Mouse (Mus musculus): ENCODE results near the gene Cdk5. TPM values are rescaled to one million over a fixed set of nuclear protein-coding genes. Genes with fewer than 3 reads are reported as not detected.
A peak's percentile ranks its signal among the peaks of the same experiment; 100 is the strongest.

The Cdk5 gene
- polyA plus RNA-seq, 1 experiment from 2014 or later: 49.0 TPM

DNA sequence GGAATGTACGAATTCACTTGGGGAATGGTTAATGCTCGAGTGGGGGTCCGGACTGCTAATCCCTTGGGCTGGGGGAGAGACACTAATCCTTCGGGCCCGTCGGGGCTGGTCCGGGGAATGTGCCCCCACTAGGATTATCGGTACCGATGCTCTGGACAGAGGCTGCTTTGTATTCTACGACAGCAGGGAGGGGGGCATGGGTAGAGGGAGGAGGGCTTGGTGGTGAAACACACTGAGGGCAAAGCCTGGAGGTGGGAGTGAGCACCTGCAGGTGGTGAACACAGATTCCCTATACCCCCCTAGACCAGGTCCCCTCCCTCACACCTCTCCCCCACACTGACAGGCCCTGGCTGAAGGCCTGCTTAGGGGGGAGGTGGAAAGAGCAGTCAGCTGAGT lies 2.7 kb upstream of the Cdk5 start:
- H3K9me3 ChIP-seq (replicated peaks): no peaks in the 10 kb centered on the region
- peak overlapping the region; percentile 88 for H3K27ac ChIP-seq (replicated peaks)
- peaks cover 21% of the 10 kb centered on the region for H3K36me3 ChIP-seq
- peak overlapping the region; percentile 76 for H3K4me3 ChIP-seq
- peaks cover 72% of the 10 kb centered on the region for H3K4me1 ChIP-seq
- 0% methylated on average over 10 of the region's 10 CpGs for WGBS
- peak; percentile 53 for DNase-seq (ENCODE audit: low spot score)
- H3K27me3 ChIP-seq (ENCODE audit: low read depth, poor library complexity, severe bottlenecking): peaks cover 29% of the 10 kb centered on the region

DNA sequence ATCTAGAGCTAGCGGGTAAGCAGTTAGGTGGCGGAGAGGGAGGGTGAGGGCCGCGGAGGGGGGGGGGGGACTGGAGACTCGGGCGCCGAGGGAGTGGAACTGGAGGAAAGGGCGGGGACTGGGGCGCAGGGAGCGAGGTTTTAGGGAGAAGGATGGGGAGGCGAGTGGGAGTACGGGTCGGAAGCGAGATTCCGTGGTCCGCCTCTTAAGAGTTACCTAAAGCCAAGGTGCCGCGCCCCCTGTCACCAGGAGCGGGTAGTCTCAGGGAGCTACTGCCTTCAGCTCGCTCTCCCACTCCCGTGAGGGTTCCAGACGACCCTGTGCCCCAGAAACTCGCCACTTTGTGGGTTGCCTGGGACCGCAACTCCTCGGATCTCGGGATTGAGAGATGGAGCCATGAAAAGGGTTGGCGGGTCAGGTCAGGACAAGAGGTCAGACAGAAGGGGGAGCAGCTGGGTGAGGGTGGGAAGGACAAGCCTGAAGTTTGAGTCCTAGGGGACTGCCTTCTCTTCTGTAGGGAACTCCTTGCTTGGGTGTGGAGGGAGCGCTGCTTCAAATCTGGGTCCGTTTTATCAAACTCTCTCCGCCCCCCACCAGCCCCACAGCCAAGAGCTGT lies 2.2 kb upstream of the Cdk5 start:
- Histone ChIP-seq H3K4me1 (peaks cover 72% of the 10 kb centered on the region), H3K27me3 (ENCODE audit: low read depth, poor library complexity, severe bottlenecking) (peaks cover 29% of the 10 kb centered on the region), H3K4me3 (peak overlapping the region; percentile 76), H3K27ac (replicated peaks) (peak overlapping the region; percentile 88), H3K36me3 (peaks cover 21% of the 10 kb centered on the region), H3K9me3 (replicated peaks) (no peaks in the 10 kb centered on the region)
- 0% methylated on average over 29 of the region's 30 CpGs for WGBS
- no peak for DNase-seq (ENCODE audit: low spot score)

DNA sequence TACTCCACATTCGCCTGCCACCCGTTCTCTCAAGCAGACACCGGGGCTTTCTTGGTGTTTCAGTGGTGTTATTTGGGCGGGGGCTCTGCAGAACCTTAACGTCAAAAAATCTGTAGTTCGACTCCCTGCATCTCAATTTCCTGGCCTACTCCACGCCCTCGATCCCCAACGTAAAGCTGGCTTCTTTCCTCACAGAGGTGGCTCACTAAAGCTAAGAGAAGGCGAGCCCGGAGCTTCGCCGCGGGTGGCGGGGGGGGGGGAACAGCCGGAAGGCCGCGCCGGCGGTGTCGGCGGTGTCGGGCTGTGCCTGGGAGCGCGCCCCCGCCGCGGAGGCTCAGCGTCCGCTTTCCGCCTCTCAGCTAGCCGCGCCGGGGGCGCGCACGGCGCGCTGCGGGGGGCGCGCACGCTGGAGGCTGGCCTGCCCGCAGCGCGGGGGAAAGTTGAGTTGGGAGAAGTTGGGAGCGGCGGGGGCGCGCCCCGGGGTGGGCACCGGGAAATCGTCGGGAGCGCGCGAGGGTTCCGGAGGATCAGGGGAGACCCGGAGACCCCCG lies 1.6 kb upstream of the Cdk5 start:
- Histone ChIP-seq H3K4me3 (peak overlapping the region; percentile 76), H3K27me3 (ENCODE audit: low read depth, poor library complexity, severe bottlenecking) (peaks cover 29% of the 10 kb centered on the region), H3K4me1 (peaks cover 72% of the 10 kb centered on the region), H3K27ac (replicated peaks) (peak overlapping the region; percentile 88), H3K9me3 (replicated peaks) (no peaks in the 10 kb centered on the region), H3K36me3 (peaks cover 21% of the 10 kb centered on the region)
- peak; percentile 84 for DNase-seq (ENCODE audit: low spot score)
- WGBS: 1% methylated on average over 53 of the region's 60 CpGs

DNA sequence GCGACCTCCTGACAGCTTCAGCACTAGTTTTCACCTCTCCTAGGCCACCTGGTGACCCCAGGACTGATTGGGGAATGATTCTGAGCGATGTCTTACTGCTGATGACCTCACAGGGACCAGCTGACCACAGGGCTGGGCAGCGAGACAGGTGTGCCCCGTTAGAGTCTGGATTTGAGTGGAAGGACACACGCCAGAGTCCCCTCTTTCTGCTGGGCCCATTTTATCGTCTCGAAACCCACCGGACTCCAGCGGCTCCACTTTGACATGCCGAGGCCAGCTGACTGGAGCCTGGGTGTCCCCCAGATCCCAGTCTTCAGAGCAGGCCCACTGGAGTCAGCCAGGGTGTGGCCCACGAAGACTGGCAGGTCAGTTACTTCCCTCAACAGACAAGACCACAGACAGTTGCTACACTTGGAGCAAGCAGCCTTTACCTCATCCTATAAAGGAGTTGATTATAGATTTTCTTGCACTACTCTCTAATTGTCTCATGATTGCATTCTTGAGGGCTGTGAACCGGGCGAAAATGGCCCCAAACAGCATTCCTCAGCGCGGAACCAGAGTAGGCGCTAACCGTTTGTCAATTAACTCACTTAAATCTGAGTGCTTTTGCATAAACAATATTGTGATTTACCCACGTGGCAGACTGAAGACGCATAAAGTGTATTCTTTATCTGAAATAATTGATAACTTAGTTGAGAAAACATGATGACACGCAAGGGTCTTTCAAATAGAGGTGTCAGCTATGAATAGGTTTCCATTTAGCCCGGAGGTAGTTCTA lies 863 bp upstream of the Cdk5 start:
- H3K9me3 ChIP-seq (replicated peaks): no peaks in the 10 kb centered on the region
- DNase-seq (ENCODE audit: low spot score): no peak
- H3K36me3 ChIP-seq: peaks cover 21% of the 10 kb centered on the region
- peak overlapping the region; percentile 76 for H3K4me3 ChIP-seq
- peaks cover 69% of the 10 kb centered on the region for H3K4me1 ChIP-seq
- peak overlapping the region; percentile 88 for H3K27ac ChIP-seq (replicated peaks)
- peaks cover 26% of the 10 kb centered on the region for H3K27me3 ChIP-seq (ENCODE audit: low read depth, poor library complexity, severe bottlenecking)
- WGBS: 16% methylated on average over 21 of the region's 21 CpGs

DNA sequence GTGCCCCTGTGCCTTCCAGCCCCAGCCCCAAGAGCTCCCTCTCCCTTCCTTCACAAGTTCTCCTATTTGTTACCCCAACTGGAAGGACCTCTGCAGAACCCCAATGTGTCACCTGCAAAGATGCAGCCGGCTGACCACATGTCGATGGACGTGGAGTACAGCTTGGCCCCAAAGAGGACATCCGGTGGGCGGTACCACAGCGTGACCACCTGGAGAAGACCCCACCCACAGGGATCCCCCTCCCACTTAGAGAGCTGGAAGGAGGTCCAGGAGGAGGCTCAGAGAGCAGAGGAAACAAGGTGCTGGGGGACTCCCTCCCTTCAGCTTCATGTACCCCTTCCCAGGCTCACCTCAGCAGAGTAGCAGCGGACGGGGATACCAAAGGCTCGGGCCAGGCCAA lies 2.9 kb downstream of the Cdk5 start:
- H3K27me3 ChIP-seq (ENCODE audit: low read depth, poor library complexity, severe bottlenecking): peaks cover 6% of the 10 kb centered on the region; the same call in 1 of the 2 replicates
- peaks cover 27% of the 10 kb centered on the region for H3K36me3 ChIP-seq
- WGBS: 88% methylated on average over 9 of the region's 9 CpGs
- H3K27ac ChIP-seq (replicated peaks): no peak overlapping the region
- no peak for DNase-seq (ENCODE audit: low spot score)
- H3K9me3 ChIP-seq (replicated peaks): no peaks in the 10 kb centered on the region
- H3K4me1 ChIP-seq: peaks cover 46% of the 10 kb centered on the region
- H3K4me3 ChIP-seq: no peak overlapping the region

DNA sequence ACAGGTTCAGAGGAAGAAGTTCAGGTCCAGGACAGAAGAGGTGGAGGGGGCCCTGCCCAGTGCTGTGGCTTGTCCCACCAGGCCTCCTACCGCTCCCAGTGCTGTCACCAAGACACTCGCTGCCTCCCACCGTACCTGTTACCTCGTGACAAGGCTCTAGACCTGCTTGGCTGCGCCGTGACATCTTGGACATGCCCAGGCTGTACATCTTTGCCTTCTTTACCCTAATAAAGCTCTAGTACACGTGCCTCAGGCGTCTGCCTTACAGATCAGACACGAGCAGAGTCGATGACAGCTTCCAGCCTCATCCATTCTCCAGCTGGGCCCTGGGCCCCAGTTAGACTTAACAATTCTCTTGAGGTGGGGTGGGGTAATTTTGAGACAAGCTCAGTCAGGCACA lies 5.7 kb downstream of the Cdk5 start:
- no peak for DNase-seq (ENCODE audit: low spot score)
- Histone ChIP-seq H3K4me3 (no peak overlapping the region), H3K36me3 (peaks cover 27% of the 10 kb centered on the region), H3K4me1 (peaks cover 36% of the 10 kb centered on the region), H3K9me3 (replicated peaks) (no peaks in the 10 kb centered on the region), H3K27ac (replicated peaks) (no peak overlapping the region), H3K27me3 (ENCODE audit: low read depth, poor library complexity, severe bottlenecking) (peaks cover 6% of the 10 kb centered on the region; the same call in 1 of the 2 replicates)
- 87% methylated on average over 10 of the region's 10 CpGs for WGBS

DNA sequence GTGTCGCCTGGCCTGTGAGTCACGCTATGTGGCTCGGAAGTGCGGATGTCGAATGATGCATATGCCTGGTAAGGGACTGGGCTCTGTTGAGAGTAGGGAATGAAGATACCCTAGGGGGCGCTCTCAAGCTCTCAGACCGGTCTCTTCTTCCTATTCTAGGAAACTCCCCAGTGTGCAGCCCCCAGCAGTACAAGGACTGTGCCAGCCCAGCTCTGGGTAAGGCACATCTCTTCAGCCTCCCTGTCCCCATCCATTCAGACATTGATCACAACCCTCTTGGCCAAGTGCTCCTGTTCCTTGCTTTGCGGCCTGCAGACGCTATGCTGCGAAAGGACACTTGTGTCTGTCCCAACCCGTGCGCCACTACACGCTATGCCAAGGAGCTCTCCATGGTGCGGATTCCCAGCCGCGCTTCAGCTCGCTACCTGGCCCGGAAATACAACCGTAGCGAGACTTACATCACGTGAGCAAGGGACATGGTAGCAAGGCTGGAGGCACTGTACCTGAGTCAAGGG lies 7.1 kb downstream of the Cdk5 start:
- Histone ChIP-seq H3K4me3 (peak overlapping the region; percentile 17; the same call in 1 of the 2 replicates), H3K4me1 (peaks cover 27% of the 10 kb centered on the region), H3K27me3 (ENCODE audit: low read depth, poor library complexity, severe bottlenecking) (peaks cover 6% of the 10 kb centered on the region; the same call in 1 of the 2 replicates), H3K27ac (replicated peaks) (no peak overlapping the region; the same call in none of the 2 replicates), H3K9me3 (replicated peaks) (no peaks in the 10 kb centered on the region), H3K36me3 (peaks cover 27% of the 10 kb centered on the region)
- 3% methylated on average over 21 of the region's 21 CpGs for WGBS
- DNase-seq (ENCODE audit: low spot score): peak; percentile 61

DNA sequence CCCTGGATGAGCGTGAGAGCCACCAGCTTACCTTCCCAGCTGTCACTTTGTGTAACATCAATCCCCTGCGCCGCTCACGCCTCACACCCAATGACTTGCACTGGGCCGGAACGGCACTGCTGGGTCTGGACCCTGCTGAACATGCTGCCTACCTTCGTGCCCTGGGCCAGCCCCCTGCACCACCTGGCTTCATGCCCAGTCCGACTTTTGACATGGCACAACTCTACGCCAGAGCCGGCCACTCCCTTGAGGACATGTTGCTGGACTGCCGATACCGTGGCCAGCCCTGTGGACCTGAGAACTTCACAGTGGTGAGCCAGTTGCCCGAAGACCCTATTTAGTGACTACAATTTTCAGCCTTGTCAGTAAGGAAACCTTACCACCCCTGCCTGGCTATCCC lies 9.4 kb downstream of the Cdk5 start:
- H3K36me3 ChIP-seq: peaks cover 11% of the 10 kb centered on the region
- no peak overlapping the region for H3K27ac ChIP-seq (replicated peaks)
- H3K9me3 ChIP-seq (replicated peaks): no peaks in the 10 kb centered on the region
- DNase-seq (ENCODE audit: low spot score): no peak
- no peak overlapping the region for H3K4me3 ChIP-seq
- H3K4me1 ChIP-seq: peaks cover 34% of the 10 kb centered on the region
- H3K27me3 ChIP-seq (ENCODE audit: low read depth, poor library complexity, severe bottlenecking): peaks cover 6% of the 10 kb centered on the region; the same call in 1 of the 2 replicates
- WGBS: 84% methylated on average over 13 of the region's 13 CpGs

DNA sequence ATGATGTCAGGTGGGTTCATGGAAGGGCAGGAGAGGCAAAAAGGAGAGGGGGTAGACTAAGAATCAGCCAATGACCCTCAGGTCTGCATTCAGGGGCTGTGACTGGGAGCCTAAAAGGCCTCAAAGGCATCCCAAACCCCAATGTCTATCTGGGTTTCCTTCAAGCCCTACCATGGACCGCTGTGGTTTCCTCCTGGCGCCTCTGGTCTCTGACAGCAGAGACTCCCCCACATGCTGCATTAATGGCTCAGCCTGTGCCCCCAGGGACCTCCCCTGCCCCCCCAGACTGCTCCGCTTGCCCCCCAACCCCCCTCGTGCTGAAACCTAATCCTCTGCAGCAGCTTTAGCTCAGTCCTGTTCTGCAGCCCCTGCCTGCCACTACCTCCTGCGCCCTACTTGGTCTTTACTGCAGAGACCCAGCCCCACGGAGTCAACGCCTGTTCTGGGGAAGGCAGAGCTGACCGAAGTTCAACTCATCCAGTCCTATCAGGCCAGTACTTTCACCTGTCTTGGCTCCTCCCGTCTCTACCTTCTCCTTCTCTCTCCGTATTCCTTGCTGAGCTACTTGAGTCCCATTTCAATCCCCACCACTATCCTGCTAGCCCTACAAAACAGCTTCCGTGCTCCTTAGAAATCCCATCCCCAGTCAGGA lies 10.2 kb downstream of the Cdk5 start, which contains the start of gene Asic3:
Gene Asic3, plus strand, starts transcription at position 351 of the 652 bp plus-strand sequence.
- H3K4me3 ChIP-seq: no peak within 1 kb of the TSS
- no peak for DNase-seq (ENCODE audit: low spot score)
- peaks cover 11% of the 10 kb centered on the region for H3K36me3 ChIP-seq
- H3K27me3 ChIP-seq (ENCODE audit: low read depth, poor library complexity, severe bottlenecking): peaks cover 6% of the 10 kb centered on the region; the same call in 1 of the 2 replicates
- 44% methylated on average over 11 of the region's 11 CpGs for WGBS
- H3K4me1 ChIP-seq: peaks cover 37% of the 10 kb centered on the region
- no peaks in the 10 kb centered on the region for H3K9me3 ChIP-seq (replicated peaks)
- H3K27ac ChIP-seq (replicated peaks): no peak within 1 kb of the TSS

DNA sequence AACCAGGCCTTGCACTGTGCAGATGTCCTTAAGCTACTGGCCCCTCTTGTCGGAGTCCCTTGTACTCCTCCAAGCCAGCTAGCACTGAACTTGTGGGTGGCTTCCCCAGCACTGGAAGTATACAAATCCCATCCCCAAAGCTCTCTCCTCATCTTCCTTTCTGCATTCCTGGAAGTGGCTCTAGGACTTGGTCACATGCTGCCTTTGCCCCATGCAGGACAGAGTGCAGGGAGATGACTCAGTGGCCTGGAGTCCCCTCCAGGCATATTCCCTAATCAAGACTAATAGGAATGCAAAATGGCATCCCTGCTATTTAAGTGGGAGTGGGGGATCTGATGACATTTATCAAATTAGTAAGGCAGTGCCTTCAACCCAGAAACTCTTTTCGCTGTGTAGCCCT lies 11.3 kb downstream of the Cdk5 start:
- Histone ChIP-seq H3K4me1 (peaks cover 37% of the 10 kb centered on the region), H3K4me3 (no peak overlapping the region), H3K27me3 (ENCODE audit: low read depth, poor library complexity, severe bottlenecking) (no peaks in the 10 kb centered on the region), H3K9me3 (replicated peaks) (no peaks in the 10 kb centered on the region), H3K36me3 (peaks cover 22% of the 10 kb centered on the region), H3K27ac (replicated peaks) (no peak overlapping the region)
- 92% methylated on average over 2 of the region's 2 CpGs for WGBS
- no peak for DNase-seq (ENCODE audit: low spot score)

DNA sequence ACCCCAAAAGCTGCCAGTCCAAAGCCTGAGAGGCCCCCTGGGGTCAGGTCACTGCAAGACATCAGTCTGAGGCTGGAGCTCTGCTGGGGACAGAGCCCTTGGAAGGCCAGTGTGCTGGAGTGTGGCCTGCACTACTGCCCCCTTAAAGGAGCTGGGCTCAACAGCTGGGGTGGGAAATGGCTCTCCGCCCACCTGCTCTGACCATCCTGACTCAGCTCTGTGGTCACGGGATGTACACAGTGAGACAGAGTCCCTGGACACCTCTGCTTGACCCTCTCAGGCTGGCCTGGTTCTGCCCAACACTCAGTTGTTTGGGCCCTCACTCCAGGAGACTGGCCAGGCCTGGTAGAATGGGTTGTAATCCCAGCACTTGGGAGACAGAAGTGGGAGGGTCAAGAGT lies 13.9 kb downstream of the Cdk5 start:
- Histone ChIP-seq H3K4me1 (peaks cover 23% of the 10 kb centered on the region), H3K27me3 (ENCODE audit: low read depth, poor library complexity, severe bottlenecking) (no peaks in the 10 kb centered on the region), H3K4me3 (no peak overlapping the region), H3K36me3 (peaks cover 44% of the 10 kb centered on the region), H3K27ac (replicated peaks) (no peak overlapping the region; the same call in 1 of the 2 replicates), H3K9me3 (replicated peaks) (no peaks in the 10 kb centered on the region)
- DNase-seq (ENCODE audit: low spot score): no peak
- 82% methylated on average over 2 of the region's 2 CpGs for WGBS

DNA sequence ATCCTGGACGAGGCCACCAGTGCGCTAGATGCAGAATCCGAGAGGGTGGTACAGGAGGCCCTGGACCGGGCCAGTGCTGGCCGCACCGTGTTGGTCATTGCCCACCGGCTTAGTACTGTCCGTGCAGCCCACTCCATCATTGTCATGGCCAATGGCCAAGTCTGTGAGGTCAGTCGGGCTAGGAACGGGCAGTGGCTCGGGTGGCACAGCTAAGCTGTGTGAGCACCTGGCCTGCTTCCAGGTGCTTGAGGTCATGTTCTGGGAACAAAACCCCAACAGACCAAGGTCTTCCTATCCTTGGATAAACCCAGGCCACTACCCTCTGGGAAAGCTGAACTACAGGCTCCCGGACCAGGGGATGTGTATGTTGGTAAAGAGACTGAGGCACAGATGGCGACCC lies 14.7 kb downstream of the Cdk5 start:
- peaks cover 18% of the 10 kb centered on the region for H3K4me1 ChIP-seq
- no peaks in the 10 kb centered on the region for H3K27me3 ChIP-seq (ENCODE audit: low read depth, poor library complexity, severe bottlenecking)
- H3K27ac ChIP-seq (replicated peaks): no peak overlapping the region
- H3K36me3 ChIP-seq: peaks cover 51% of the 10 kb centered on the region
- no peak for DNase-seq (ENCODE audit: low spot score)
- H3K4me3 ChIP-seq: no peak overlapping the region
- H3K9me3 ChIP-seq (replicated peaks): no peaks in the 10 kb centered on the region
- WGBS: 95% methylated on average over 13 of the region's 13 CpGs
